Mouse (Mus musculus): ENCODE measurements around the gene Dip2c.

The Dip2c gene

GRCm38 (mm10) chr13:9422876-9423275 lies 146.5 kb downstream of the Dip2c start:
- DNase-seq (ENCODE audit: low spot score in 2 of 2), result no peak

GRCm38 (mm10) chr13:9424434-9424833 lies 148.1 kb downstream of the Dip2c start:
- DNase-seq (ENCODE audit: low spot score in 2 of 2), result no peak

GRCm38 (mm10) chr13:9426267-9426666 lies 149.9 kb downstream of the Dip2c start:
- DNase-seq (ENCODE audit: low spot score in 2 of 2), result no peak

DNA sequence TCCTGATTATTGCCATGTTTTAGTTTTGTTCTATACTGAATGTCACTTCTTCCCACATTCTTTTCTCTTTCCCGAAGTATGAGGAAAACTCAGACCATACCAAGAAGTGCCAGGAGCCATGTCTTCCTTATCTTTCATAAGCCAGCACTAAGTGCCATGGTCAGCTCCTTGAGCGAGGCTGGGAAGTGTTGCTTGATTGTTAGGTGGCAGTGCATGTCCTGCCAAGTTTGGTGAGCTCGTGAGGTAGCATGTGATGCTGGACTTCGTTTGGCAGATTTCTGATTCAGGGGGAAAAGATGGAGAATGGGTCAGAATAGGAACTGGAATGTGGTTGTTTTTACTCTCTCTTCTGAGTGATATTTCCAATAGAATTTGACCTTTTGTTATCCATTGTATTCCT lies 150.5 kb downstream of the Dip2c start:
- DNase-seq (ENCODE audit: low spot score in 2 of 2), result no peak

DNA sequence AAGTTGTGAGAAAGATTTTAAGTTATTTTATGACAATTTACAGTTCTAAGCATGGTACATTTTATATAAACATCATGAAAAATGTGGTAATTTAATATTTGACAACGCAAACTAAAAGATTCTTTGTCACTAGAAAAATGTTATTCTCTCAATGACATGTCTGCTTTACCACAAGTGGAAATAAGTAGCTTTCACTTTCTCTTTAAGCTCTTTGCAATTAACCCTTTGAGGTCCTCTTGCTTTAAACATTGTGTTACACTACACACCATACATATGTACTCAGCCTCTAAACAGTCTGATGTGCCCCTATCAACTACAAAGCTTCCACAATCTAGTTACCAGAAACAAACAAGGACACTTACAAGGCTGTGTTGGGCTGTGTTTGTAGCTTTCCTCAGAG lies 153.6 kb downstream of the Dip2c start:
- no peak for DNase-seq (ENCODE audit: low spot score in 2 of 2)

DNA sequence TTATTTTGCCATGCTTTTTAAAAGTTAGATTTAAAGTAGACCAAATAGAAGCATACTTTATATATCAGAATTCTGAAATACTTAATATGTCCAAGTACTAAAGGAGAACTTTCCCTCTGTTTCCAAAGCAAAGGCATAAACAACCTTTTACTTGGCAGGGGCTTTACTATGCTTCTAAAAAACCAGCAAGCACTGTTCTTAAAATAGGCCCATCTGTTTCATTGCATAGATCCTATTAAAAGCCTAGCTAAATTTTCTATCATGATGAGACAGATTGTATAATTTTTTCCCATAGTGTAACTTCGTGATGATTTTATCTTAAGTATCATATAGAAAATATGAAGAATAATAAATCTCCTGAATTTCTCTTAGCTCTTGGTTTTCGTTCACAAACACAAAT lies 154.4 kb downstream of the Dip2c start:
- no peak for DNase-seq (ENCODE audit: low spot score in 2 of 2)

- DNase-seq (ENCODE audit: low spot score in 2 of 2), result no peak
Measured at GRCm38 (mm10) chr13:9431441-9431840, 155.1 kb downstream of the Dip2c start.

- no peak for DNase-seq (ENCODE audit: low spot score in 2 of 2)
Measured at GRCm38 (mm10) chr13:9443066-9443465, 166.7 kb downstream of the Dip2c start.

GRCm38 (mm10) chr13:9445533-9446294 lies 169.4 kb downstream of the Dip2c start:
- DNase-seq (ENCODE audit: low spot score in 2 of 2), result no peak

GRCm38 (mm10) chr13:9446448-9447115 lies 170.3 kb downstream of the Dip2c start:
- DNase-seq (ENCODE audit: low spot score in 2 of 2), result no peak

GRCm38 (mm10) chr13:9450276-9450675 lies 173.9 kb downstream of the Dip2c start:
- DNase-seq (ENCODE audit: low spot score in 2 of 2), result no peak

DNA sequence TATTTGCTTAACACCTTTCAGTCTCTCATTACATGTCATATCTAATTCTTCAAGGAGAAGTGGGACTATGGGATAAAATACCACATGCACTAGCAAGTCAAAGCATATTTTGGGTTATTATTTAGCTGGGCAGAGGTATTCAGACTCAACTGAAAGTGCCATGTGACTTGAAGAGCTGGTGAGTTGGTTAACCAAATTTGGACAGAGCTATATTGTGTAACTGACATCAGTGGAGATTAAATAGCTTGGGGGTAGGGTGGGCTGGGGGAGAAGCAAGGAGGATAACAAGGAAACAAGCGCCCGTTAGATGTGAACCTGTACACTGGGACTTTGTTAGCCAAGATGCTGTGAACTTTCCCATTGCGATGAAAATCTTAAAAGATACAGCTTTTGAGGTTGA lies 175.6 kb downstream of the Dip2c start:
- no peak for DNase-seq (ENCODE audit: low spot score in 2 of 2)

- DNase-seq (ENCODE audit: low spot score in 2 of 2), result no peak
Measured at GRCm38 (mm10) chr13:9454426-9455177, 178.3 kb downstream of the Dip2c start.

- DNase-seq (ENCODE audit: low spot score in 2 of 2), result no peak
Measured at GRCm38 (mm10) chr13:9455979-9456378, 179.7 kb downstream of the Dip2c start.

DNA sequence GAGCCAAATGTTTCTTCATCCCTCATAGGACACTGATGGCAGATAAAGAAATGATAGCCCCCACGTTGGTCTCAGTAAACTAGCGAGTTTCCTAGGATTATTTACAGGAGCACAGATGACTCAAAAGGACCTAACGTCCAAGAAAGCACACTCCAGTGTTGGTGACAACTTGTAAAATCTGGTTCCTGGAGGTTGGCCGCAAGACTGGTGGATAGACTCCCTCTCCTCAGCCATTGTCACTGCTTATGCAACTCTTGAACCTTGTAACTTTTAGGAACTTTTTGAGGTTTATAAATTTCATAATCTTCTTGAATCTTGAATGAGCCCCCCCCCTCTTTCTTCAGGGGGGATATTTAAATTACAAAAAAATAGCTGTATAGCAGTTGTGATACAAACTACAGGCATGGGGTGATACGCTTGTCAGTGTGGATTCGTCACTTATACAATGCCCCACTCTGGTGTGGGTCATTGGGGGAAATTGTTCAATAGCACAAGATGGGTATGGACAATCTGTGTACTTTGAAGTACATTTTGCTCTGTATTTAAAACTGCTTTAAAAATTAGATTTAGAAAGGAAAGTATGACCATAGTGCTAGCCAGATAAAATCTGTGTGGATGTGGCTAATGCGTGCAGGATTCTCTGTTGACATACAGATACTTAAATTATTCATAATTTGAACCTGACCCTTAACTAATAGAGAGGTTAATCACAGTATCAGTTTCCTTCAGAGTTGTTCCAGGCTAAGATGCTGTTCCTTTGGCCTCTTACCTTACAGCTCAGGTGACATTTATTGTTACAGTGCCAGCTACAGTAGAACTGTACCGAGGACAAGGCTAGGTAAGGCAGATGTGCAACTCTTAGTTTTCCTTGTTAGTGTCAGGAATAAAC lies 181.3 kb downstream of the Dip2c start:
- DNase-seq (ENCODE audit: low spot score in 2 of 2), result no peak

DNA sequence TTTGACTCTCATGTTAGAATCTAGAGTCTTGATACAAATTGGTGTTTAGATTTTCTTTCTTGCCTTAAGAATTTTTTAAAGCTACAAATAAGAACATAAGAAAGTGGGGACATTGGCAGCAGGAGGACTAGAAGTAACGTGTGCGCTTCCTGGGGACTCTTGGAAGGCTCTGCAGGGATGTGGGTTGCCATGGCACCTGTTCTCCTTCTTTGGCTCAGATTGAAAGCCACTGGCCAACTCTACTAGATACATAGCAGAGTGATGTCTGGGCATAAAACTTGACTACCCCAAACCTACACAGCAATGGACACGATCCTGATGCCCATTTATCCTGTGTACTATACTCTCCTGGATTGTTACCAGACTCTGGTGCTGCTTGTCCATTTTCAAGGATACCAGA lies 188.1 kb downstream of the Dip2c start:
- no peak for DNase-seq (ENCODE audit: low spot score in 2 of 2)

DNA sequence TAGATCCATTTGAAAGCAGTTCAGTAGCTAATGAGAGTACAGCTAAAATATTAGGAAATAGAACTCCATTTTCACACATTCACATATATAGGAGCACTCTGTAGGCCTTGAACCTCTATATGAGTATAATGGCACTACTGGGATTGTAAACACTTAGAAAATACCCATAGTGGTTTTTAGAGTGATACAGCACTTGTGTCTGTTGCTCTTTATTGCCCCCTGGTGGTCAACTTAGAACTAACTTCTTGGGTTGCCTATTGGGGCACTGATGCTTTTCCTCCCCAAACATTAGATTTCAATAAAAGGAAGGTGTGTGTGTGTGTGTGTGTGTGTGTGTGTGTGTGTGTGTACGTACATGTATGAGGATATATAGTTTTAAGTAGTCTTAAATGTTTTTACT lies 190.9 kb downstream of the Dip2c start:
- peak in 1 of 2 experiments; percentile 31 for DNase-seq (ENCODE audit: low spot score in 2 of 2)

- DNase-seq (ENCODE audit: low spot score in 2 of 2), result no peak
Measured at GRCm38 (mm10) chr13:9473383-9473782, 197.1 kb downstream of the Dip2c start.

DNA sequence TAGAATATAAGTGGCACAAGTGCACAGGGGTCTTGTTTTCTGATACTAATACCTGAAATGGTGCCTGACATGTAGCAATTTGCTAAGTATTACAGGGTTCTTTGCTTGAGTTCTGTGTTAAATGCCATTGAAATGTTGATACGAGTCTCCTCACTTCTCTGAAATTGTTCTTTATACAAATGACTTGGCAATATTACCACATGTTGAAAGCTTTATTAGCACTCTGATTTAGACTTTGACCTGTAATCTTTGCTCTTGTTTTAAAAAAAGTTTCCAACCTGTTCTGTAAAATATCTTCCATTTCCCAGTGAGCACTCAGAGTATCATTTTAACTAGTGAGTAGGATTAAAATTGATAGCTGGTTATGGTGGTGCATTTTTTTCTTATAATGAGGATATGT lies 205.4 kb downstream of the Dip2c start:
- no peak for DNase-seq (ENCODE audit: low spot score in 2 of 2)

DNA sequence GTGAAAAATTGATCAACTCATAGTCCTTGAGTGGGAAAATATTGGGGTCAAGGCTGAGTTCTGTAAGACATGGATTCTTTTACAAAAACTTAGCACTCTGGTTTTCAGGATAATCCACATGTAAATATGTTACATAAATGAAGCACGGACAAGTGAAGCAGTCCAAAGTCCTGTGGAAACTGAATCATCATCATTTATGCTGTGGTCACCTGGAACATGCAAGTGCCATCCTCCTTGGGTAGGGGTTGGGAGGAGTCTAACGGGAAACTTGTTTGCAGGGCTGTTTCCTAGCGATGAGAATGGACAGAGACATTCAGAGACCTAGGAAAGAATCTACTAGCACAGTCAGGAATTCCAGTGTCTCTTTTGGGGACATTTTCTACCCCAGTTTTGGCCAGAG lies 213.4 kb downstream of the Dip2c start:
- DNase-seq (ENCODE audit: low spot score in 2 of 2), result no peak

DNA sequence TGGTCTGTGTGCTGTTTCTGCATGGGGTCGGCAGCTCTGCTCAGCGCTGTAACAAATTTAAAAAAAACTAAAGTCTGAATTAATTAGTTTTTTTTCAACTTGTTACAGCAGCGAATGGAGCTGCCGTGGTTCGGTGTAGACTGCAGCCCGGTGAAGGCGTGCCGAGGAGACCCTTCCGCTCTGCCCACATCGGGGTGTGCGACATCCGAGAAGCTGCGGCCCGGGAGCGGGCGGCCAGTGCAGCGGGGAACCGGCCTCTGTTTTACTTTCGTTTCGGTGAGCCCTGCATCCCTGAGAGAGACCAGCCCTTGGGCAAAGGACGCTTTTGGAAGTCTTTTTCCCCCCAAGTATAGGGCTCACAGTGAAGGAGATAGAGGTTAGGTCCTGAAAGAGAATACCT lies 218.4 kb downstream of the Dip2c start:
- DNase-seq (ENCODE audit: low spot score in 2 of 2), result no peak
